Mouse (Mus musculus): ENCODE results near the gene Gpbar1.

The Gpbar1 gene

DNA sequence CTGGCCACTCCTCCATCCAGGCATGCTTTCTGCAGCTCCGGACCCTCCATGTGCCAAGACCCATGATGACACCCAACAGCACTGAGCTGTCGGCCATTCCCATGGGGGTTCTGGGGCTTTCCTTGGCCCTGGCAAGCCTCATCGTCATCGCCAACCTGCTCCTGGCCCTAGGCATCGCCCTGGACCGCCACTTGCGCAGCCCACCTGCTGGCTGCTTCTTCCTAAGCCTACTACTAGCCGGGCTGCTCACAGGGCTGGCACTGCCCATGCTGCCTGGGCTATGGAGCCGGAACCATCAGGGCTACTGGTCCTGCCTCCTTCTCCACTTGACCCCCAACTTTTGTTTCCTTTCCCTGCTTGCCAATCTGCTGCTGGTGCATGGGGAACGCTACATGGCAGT is at the start of gene Gpbar1:
Gene Gpbar1 (plus strand): TSS at position 13 of the 400 bp plus-strand sequence.
- DNase-seq (ENCODE audit: low read depth): no peak

DNA sequence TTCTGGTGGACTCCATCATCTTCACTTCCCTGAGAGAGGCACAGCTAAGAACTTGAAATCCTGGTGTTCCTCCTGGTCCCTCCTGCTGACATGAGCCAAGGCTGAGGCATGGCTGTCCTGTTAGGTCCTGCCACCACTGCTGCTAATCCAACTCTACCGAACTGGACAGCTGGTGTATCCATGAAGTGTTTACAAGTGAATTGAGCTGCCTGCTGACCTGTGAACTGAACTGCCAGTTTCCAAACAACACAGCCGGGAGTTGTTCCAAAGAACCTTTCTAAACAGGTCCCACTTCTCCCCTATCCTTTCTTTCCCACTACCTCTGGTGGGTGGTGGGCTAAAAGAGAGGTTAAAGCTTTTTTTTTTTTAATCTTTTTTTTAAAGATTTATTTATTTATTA is 48.4 kb upstream of the Gpbar1 start:
- no peak for DNase-seq (ENCODE audit: low read depth)

DNA sequence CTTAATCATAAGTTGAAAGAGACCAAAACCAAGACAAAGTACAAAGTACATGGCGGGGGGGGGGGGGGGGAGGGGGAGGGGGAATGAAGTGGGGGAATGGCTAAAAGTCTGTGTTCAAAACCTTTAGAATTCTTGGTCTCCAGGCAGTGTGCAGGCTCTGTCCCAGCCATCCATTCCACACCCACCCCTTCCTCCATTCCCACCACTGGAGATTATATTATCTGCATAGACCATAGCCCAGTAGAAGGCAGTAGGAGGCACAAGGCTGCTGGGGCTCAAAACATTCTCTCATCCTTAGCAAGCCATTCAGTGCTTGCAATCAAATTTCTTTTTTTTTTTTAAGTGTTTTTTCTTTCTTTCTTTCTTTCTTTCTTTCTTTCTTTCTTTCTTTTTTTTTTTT is 47.4 kb upstream of the Gpbar1 start:
- DNase-seq (ENCODE audit: low read depth): no peak

DNA sequence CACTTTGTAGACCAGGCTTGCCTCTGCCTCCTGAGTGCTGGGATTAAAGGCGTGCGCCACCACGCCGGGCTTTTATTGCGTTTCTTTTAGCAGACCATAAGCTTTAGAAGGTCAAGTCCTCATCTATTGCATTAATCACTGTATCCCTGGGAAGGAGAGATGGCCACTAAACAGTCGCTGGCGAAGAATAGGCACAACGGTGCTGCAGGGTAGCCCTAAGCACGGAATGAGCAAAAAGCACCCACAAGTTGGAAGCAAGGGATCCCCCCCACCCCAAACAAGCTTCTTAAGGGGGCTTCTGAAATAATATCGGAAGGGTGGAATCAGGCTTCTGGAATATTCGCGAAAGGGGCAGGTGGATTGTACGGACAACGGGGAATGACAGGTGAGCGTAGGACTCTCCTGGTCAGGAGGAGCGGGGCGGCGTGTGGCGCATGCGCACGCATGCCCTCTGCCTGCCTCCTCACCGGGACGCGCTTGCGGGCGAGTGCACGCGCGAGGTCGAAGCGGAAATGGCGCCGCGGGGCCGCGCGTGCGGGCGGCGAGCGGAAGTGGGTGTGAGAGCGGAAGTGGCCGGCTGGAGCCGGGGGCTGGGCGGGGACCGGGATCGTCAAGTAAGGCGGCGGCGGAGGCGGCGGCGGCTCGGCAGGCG is 42.3 kb upstream of the Gpbar1 start, which contains the start of gene Arpc2:
Gene Arpc2 (plus strand): TSS at position 147 of the 652 bp plus-strand sequence.
- DNase-seq (ENCODE audit: low read depth): peak; percentile 98

DNA sequence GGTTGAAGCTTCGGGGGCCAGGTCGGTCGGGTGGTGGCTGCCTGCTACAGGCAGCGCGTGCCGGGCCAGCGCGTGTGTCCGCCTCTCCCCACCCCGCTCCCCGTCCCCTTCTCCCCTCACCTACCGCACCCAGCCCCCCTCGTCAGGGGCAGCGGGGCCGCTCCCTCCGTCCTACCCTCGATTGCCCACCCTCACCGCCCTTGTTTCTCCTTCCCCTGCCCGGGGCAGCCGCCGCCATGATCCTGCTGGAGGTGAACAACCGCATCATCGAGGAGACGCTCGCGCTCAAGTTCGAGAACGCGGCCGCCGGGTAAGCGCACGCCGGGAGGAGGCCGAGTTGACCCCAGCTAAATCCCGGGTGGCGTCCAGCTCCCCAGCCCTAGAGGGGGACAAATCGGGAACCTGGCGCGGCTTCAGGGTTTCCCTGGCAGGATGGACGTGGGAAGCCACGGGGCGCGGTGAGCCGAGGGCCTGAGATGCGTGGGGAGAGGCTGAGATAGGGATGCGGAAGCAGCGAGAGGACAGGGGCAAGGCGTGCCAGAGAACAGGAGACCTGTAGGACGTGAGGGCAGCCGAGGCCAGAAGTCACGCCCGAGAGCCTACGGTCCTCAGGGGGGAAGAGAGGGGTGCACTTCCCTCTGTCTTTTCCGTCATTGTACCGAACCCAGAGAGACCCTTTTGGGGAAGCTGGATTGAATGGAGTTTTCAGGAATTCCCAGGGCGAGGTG is 41.6 kb upstream of the Gpbar1 start:
- peak; percentile 74 for DNase-seq (ENCODE audit: low read depth)

DNA sequence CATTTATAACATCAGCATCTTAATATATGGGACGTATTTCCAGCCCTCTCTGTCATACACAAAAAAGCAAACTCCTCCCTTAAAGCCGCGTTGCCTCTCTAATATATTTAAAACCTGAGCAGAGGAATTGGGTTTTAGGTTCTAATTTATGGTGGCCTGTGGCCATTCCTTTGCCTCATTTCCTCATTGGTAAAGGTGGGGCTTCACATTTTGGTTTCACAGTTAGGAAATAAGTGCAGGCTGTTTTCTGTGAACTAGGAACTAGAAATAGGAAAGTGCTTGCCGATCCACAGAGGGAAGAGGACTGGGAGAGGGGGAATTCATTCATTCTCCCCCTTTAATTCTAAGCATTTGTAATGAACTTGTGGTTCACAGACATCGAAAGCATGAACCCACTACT is 40.7 kb upstream of the Gpbar1 start:
- DNase-seq (ENCODE audit: low read depth): peak; percentile 61

DNA sequence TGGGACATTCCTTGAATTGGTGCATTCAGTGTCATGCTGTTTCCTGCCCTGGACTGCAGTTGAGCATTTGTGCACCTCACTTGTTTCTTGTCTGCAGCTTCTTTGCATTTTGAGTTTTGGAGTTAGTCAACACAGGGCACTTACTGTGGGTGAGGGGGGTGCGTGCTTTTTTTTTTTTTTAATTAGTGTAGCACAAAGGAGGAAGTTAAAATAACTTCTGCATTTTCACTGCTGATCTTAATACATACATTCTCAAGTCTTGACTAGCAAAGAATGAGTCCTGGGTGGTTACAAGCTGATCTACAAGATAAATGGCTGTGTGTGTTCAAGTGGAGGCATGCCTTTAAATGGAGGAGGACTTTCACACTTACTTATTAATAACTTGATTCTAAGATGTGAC is 40.2 kb upstream of the Gpbar1 start:
- peak; percentile 67 for DNase-seq (ENCODE audit: low read depth)

DNA sequence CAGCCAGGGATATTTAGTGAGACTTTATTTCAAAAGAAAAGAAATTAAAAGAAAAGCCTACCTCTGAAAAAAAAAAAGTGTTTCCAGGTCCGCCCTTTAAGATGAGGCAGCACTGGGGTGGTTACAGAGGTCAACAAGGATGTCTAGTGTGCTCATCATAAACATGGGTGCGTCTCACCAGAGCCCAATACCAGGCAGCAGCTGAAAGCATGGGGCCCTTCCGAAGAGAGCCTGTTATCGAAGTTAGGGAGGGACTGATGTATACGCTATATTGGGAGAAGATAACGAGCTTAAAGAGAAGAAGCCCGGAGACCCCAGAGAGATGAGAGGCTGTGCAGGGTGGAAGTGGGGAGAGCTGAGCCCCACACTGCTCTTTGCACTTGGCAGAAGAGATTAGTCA is 39.2 kb upstream of the Gpbar1 start:
- peak; percentile 70 for DNase-seq (ENCODE audit: low read depth)

DNA sequence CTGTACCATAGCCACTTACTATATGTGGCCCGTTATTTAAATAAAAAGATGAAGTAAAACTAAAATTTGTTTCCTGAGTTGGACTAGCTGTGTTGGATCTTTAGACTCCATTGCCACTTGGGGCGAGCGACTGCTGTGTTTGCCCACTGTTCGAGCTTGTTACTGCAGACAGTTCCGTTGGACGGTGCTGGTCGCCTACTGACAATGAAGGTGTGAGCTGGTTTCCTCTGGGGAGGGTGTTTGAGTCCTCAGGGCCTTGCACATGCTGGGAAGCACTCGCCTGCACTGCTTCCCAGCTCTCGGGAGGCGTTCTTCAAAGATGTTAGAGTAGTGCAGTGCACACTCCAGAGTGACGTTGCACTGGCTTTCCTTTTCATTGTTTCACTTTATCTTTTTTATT is 38.7 kb upstream of the Gpbar1 start:
- DNase-seq (ENCODE audit: low read depth): peak; percentile 59

DNA sequence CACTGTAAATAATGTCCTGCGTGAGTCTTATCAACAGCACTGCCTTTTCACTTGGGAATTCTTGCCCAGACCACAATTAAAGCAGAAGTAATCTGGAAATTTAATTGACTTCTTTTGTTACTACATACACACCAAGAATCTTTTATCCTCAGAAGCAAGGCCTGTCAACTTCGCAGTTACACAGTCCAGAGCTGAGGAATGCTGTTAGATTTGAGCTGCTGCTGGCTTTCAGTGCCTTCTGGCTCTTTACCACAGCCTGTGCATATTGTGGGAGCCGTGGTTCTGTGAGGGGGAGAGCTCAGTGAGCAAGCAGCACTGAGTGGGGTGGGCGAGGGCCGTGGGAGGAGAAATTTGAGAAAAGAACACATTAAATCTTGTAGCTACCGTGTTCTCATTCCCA is 38.0 kb upstream of the Gpbar1 start:
- DNase-seq (ENCODE audit: low read depth): peak; percentile 29

DNA sequence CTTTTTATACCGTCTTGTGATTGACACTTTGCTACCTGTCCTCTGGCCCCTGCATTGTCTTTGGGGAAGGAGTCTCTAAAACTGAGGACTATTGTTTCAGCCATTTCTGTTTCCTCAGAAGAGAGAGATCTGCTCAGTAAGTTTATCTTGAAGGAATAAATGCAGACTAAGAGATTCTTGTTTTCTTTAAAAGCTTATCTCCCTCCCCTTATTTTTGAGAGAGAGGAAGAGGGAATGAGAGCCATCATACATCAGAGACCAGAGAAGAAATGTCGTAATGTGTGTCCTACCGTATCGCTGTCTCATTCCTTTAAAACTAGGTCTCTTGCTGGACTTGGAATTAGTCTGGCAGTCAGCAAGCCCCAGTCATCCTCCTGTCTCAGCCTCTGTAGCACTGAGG is 37.5 kb upstream of the Gpbar1 start:
- no peak for DNase-seq (ENCODE audit: low read depth)

DNA sequence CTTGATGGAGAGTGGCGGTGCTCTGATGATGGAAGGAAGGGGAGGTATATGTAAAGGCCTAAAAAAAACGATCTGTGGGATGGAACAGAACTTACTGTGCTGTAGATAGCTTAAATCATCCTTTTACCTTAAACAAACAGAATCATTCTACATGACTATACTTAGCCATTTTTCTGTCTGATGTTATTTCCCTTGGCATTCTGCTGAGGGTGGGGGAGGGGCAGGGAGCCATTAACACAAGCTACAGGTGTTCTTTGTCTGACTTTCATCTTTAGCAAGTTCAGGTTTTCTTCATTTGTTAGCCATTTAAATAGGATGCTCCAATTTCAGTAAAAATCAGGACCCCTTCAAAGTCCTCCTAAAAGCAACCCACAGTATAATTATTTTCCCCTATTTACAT is 32.8 kb upstream of the Gpbar1 start:
- DNase-seq (ENCODE audit: low read depth): peak; percentile 68

DNA sequence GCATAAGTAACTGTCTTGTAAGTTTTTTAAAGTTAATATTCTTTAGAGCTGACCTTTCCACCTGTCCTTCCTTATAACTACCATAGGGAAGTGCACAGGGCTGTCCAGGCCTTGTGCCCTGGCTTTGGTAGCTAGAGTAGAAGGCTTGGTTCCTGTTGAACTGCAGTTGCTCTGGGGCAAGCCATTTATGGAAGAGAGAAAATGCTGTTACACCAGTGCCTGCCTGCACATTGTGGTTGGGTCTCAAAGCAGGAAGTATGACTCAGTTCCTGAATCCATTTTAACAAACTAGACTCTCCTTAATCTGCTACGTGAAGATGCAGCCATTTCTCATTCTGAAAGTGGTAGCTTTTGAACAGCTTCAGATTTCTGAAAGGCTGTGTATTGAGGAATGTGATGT is 29.6 kb upstream of the Gpbar1 start:
- peak; percentile 89 for DNase-seq (ENCODE audit: low read depth)

DNA sequence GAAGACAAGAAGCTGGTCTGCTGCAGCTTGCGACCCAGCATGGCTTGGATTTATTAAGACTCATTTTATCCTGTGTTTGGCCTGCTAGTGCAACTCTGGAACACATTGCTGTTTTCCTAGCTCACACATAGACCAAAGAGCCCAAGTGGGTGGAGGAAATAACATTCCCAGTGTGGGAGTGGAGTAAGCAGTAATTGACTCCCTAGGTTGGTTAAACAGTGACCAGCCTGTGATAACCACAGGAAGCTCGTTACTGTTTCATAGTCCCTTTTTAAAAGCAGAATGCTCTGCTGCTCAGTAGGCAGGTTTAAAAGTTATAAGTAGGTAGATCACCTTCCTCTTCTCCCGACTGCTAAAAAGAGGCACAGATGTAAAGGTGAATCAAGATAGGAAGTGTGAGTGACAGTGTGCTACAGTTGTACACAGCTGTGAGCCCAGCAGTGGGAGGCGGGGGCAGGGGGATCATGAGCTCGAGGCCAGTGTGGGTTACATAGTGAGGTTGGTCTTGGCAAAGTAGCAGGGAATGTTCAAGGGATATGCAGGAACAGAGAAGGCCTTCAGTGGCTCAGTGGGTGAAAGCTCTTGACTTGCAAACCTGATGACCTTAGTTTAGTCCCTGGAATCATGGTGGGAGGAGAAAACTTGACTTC is 28.9 kb upstream of the Gpbar1 start:
- no peak for DNase-seq (ENCODE audit: low read depth)

DNA sequence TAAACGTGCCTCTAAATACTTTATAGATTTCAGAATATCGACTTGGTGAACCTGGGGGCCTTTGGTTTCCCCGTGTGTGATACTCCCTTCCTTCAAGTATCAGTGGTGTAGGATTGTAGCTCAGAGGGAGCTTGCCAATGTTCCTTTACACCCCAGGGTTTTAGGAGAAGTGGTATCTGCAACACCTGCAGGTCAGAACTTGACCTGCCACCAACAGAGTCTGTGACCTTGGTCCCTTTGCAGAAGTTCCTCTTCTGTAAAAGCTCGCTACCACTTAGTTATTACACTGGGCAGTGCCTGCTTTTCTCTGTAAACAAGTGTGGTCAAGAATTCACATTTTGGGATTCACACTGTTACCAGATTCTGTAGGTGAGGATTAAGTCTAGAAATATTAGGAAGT is 28.3 kb upstream of the Gpbar1 start:
- no peak for DNase-seq (ENCODE audit: low read depth)

DNA sequence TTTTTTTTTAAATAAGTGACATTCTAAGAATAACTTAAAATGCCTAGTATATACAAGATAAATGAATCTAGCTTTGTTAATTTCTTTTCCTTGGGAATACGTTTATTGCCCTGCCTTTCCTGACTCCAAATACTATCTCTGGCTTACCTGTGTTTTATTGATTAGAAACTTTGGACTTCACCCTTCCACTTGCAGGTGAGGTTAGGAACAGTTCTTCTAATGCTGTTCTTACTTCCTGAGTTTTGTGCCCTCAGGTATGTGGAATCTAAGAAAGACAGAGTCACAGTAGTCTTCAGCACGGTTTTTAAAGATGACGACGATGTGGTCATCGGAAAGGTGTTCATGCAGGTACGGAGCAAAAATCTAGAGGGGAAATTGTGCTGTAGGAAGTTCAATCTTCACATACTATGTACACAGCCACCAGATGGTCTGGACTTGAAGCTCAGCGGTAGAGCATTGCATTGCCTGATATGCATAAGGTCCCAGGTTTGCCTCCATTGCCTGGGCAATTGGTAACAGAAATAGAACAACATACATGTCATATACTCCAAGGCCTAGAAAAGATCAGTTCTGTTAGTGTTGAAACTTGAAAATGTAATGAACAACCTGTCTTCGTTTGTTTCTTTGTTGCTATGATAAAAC is 22.5 kb upstream of the Gpbar1 start:
- DNase-seq (ENCODE audit: low read depth): no peak

DNA sequence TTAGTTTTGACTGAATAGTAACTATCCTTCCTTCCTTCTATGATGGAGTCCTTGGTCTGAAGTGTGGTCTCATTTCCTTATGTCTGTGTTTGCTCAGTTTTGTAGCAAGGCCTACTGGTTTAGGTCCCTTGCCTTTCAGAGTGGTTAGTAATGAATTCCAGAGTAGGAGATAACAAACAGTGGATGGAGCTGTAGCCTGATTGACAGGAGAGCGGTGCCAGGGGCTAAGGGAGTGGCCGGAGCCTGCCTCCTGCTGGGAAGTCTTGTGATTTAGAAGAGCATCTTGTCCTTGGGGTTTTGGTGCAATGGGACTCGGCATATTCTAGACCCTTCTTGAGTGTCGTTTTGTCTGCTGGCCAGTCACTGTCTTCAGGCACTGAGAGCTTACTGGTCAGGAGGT is 21.6 kb upstream of the Gpbar1 start:
- DNase-seq (ENCODE audit: low read depth): no peak

DNA sequence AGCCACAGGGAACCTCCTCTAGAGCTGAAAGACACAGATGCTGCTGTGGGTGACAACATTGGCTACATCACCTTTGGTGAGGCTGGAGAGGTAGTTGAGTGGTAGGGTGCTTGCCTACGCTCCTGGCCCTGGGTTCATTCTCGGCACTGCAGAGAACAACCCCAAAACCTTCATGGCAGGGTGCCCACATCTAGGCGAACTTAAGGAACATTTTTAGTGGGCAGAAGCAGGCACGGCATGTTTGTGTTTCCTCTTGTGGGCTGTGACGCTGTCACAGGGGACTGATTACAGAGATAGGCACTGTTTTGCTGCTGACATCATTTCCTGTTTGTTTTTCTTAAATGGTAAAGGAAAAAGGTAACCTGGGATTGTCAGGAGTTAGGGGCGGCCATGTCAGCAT is 15.8 kb upstream of the Gpbar1 start:
- DNase-seq (ENCODE audit: low read depth): peak; percentile 88

DNA sequence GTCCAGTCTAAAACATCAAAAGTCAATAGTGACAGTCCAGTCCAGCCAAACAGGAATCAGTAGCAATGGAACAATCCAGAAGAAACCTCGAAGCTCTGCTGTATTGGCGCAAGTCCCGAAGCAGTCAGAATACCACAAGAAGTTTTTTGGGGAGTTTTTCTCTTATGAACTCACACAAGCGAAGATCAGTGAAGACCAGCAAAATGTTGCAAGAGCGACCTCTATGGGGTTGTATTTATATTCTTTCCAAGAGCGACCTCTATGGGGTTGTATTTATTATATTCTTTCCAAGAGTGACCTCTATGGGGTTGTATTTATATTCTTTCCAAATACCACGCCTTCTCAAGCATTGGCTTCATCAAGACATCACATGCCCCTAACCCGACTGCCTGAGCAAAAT is 9.6 kb upstream of the Gpbar1 start:
- DNase-seq (ENCODE audit: low read depth): peak; percentile 67

DNA sequence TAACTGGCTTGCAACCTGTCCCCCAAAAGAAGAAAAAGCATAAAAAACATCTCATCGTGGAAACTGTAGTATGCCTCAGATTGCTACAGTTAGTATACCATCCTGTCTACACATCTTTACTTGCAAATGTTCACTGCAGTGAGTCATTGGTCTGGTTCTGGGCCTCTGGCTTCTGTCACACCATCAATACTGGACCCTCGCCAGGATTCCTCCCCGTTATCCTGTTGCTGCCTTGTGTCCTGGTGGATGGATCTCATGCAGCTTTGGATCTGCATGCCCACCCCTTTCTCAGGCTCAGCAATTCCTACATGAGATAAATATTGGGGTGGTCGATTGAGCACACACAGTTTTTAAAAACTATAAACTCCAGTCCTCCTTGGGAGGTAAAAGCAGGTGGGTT is 6.7 kb upstream of the Gpbar1 start:
- DNase-seq (ENCODE audit: low read depth): no peak

DNA sequence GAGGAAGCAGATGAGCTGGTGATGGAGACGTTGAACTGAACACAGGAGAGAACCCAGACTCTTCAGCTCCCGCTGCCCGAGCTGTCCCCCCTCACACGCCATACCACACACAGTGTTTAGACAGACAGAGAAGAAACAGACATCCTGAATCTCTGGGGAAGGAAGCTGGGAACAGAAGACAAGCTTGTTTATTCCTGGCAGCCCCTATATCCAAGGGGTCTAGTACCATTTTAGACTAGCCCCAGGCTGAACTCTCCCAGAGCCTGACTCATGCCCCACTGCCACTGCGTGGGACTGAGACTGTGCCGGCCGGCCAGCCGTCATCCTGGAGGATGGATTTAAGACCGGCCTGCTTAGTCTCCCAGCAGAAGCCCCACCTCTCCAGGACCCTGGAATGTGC is 3.3 kb upstream of the Gpbar1 start:
- no peak for DNase-seq (ENCODE audit: low read depth)

DNA sequence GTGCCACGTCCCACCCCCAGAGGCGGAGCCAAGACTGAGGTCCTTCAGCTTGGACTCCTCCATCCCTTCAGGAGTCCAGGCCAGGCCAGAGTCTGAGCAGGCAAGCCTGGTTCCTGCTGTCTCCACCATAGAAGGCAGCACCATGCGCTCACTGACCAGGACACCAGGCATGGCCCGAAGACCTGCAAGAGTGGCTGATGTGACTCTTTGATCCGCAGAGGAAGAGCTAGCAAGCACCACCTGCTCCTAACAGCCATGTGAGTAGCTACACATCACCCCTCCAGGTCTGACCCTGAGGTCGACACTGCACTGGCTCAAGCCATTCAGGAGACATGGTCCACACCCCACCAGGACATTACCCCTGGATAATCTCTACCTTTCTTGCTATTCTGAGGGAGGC is 1.3 kb upstream of the Gpbar1 start:
- no peak for DNase-seq (ENCODE audit: low read depth)
